Mouse (Mus musculus): Measurements from ENCODE around the gene Fignl1.
A peak's percentile ranks its signal among the peaks of the same experiment; 100 is the strongest.

DNA sequence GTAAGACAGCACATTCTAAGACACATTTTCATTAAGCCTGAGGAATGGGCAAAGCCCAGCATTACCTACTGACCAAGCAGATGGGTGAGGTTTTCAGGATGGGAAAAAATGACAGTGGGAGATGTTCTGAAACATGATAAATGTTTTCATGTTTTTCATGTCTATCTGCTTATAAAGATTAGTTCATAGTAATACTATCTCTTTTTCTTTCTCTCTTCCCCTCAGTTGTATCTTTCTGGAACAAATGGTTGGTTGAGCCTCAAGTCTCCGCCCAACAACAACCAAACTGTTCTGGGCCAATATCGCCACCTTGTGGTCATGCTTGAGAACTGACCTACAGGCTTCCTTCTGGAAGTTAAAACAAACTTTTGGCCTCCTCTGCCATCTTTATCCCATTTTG lies 66.1 kb downstream of the Fignl1 start:
- TF ChIP-seq CTCF (IDR thresholded peaks at IDR 0.05; ENCODE audit: low read depth, low read length), result peak; percentile 29; the same call in 1 of the 2 replicates
- TF ChIP-seq POLR2A (IDR thresholded peaks at IDR 0.05; ENCODE audit: borderline replicate concordance, low read depth, low read length), result no peak

Data from bone marrow macrophage, adult 2 months (primary cell).